Mouse (Mus musculus): Measurements from ENCODE around the gene 5031439G07Rik. TPM values are rescaled to one million over a fixed set of nuclear protein-coding genes. Genes with fewer than 3 reads are reported as not detected.

The 5031439G07Rik gene
- polyA plus RNA-seq, 1 experiment from 2014 or later, result 21.8 TPM

DNA sequence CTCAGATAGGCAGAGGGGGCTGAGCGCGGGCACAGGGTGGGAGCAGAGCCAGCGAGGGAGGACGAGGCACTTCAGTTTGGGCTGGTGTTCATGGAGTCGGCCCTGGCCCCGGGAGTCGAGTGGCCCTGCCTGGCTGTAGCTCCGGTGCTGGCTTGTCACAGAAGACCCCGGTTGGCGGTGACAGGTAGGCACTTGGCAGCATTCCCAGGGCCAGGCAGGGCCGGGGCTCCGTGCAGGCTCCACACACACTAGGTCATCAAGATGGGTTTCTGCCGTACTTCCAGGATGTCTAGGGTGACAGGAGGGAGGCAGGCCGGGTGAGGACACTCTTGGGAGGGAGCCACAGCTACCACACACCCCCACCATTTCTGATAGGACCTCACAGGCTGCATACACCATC lies 39.4 kb downstream of the 5031439G07Rik start:
- Histone ChIP-seq H3K36me3 (ENCODE audit: control insufficient read depth, insufficient read depth, low read length) (peaks cover 46% of the 10 kb centered on the region), H3K4me3 (ENCODE audit: low read depth, low read length) (no peak overlapping the region), H3K27ac (ENCODE audit: low read depth, low read length) (no peak overlapping the region), H3K9ac (replicated peaks; ENCODE audit: low read depth, low read length) (no peak overlapping the region), H3K9me3 (ENCODE audit: control insufficient read depth, low read length) (no peaks in the 10 kb centered on the region), H3K27me3 (ENCODE audit: control insufficient read depth, insufficient read depth, low read length) (no peaks in the 10 kb centered on the region), H3K4me1 (ENCODE audit: control insufficient read depth, insufficient read depth, low read length) (no peaks in the 10 kb centered on the region), H3K4me2 (ENCODE audit: low read depth, low read length) (no peak overlapping the region)
- 87% methylated on average over 14 of the region's 14 CpGs for WGBS
- ATAC-seq (ENCODE audit: low read depth), result no peak

DNA sequence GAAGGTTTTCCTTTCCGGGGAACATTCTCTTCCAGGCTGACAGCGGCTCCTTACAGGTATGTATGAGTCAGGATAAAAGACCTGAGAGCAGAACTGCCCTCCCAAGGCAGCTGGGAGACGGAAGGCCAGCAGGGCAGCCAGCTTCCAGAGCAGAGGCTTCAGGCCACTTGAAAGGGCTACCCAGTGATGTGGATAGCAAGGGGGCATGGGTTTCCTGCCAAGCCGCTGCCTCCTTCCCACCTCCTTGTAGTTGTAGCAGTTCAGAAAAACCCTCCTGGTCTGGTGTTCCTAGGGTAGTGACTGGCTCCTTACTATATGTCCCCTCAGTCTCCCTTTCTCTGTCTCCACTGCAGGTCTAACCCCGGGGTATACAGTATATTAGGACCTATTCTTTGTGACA lies 44.0 kb downstream of the 5031439G07Rik start:
- H3K27ac ChIP-seq (ENCODE audit: low read depth, low read length), result no peak overlapping the region

DNA sequence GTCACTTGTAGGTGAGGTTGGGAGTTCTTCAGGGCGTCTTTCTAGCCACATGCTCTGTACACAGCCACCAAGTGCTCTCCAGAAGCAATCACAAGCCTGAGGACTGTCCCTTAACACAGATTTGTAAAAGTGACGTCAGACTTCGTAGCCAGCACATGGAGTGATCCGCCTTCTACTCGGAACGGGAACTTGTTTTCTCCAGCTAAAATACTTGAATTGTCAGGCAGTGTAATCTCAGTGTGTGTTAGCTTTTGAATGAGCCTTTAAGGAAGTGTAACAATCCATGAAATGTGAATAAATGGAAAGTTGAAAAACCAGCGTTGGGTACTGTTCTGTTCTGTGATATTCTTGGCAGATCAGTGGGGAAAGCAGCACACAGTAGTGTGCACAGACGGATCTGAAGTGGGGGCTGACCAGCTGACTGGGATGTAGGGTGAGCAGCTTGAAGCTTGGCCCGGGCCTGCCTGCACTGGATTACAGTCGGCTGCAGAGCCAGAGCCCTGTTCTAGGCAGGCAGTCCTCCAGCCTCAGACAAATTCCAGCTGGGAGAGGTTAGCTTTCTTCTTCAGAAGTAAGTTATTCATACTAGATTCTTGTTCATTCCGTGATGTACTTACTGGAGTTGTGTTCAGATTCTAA lies 45.6 kb downstream of the 5031439G07Rik start:
- no peak overlapping the region for H3K4me3 ChIP-seq (ENCODE audit: low read depth, low read length)
- H3K36me3 ChIP-seq (ENCODE audit: control insufficient read depth, insufficient read depth, low read length), result peaks cover 39% of the 10 kb centered on the region
- ATAC-seq (ENCODE audit: low read depth), result no peak
- H3K27me3 ChIP-seq (ENCODE audit: control insufficient read depth, insufficient read depth, low read length), result no peaks in the 10 kb centered on the region
- H3K4me1 ChIP-seq (ENCODE audit: control insufficient read depth, insufficient read depth, low read length), result no peaks in the 10 kb centered on the region
- WGBS, result 69% methylated on average over 11 of the region's 11 CpGs
- no peak overlapping the region for H3K9ac ChIP-seq (replicated peaks; ENCODE audit: low read depth, low read length)
- H3K9me3 ChIP-seq (ENCODE audit: control insufficient read depth, low read length), result no peaks in the 10 kb centered on the region
- no peak overlapping the region for H3K4me2 ChIP-seq (ENCODE audit: low read depth, low read length)
- no peak overlapping the region for H3K27ac ChIP-seq (ENCODE audit: low read depth, low read length)

More for the DNA sequence above, 44.0 kb downstream of the 5031439G07Rik start:
- Histone ChIP-seq H3K27me3 (ENCODE audit: control insufficient read depth, insufficient read depth, low read length) (no peaks in the 10 kb centered on the region), H3K9ac (replicated peaks; ENCODE audit: low read depth, low read length) (no peak overlapping the region), H3K4me2 (ENCODE audit: low read depth, low read length) (no peak overlapping the region), H3K4me1 (ENCODE audit: control insufficient read depth, insufficient read depth, low read length) (no peaks in the 10 kb centered on the region), H3K4me3 (ENCODE audit: low read depth, low read length) (no peak overlapping the region), H3K36me3 (ENCODE audit: control insufficient read depth, insufficient read depth, low read length) (peaks cover 31% of the 10 kb centered on the region), H3K9me3 (ENCODE audit: control insufficient read depth, low read length) (no peaks in the 10 kb centered on the region)
- no peak for ATAC-seq (ENCODE audit: low read depth)
- 82% methylated on average over 5 of the region's 5 CpGs for WGBS

DNA sequence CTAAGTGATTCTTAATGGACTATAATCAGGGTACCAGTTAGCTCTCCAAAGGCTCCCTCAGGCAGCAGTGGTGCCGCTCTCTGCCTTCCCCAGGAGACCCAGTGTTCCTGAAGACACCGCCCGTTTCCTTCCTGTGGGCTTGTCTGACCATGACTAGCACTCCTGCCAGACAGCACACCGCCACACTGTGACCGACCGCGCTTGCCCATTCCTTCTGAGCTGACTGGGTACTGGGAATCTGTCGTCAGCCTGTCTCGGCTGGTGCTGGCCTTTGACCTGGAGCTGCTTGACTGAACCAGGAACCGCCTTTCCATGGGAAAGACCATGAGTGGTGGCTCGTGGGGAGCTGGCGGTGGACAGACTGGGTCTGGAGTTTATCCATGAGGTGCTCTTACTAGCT lies 48.2 kb downstream of the 5031439G07Rik start:
- no peaks in the 10 kb centered on the region for H3K27me3 ChIP-seq (ENCODE audit: control insufficient read depth, insufficient read depth, low read length)
- H3K4me2 ChIP-seq (ENCODE audit: low read depth, low read length), result no peak overlapping the region
- no peaks in the 10 kb centered on the region for H3K9me3 ChIP-seq (ENCODE audit: control insufficient read depth, low read length)
- H3K36me3 ChIP-seq (ENCODE audit: control insufficient read depth, insufficient read depth, low read length), result peaks cover 62% of the 10 kb centered on the region
- ATAC-seq (ENCODE audit: low read depth), result no peak
- WGBS, result 82% methylated on average over 12 of the region's 12 CpGs
- no peak overlapping the region for H3K4me3 ChIP-seq (ENCODE audit: low read depth, low read length)
- H3K27ac ChIP-seq (ENCODE audit: low read depth, low read length), result no peak overlapping the region
- no peaks in the 10 kb centered on the region for H3K4me1 ChIP-seq (ENCODE audit: control insufficient read depth, insufficient read depth, low read length)
- no peak overlapping the region for H3K9ac ChIP-seq (replicated peaks; ENCODE audit: low read depth, low read length)

DNA sequence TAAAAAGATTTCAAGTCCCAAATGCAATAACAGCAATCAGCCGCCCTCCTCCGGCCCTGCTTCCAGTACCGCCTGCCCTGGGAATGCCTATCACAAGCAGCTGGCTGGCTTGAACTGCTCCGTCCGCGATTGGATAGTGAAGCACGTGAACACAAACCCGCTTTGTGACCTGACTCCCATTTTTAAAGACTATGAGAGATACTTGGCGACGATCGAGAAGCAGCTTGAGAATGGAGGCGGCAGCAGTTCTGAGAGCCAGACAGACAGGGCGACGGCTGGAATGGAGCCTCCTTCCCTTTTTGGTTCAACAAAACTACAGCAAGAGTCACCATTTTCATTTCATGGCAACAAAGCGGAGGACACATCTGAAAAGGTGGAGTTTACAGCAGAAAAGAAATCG lies 53.5 kb downstream of the 5031439G07Rik start:
- H3K36me3 ChIP-seq (ENCODE audit: control insufficient read depth, insufficient read depth, low read length), result peaks cover 71% of the 10 kb centered on the region
- no peaks in the 10 kb centered on the region for H3K9me3 ChIP-seq (ENCODE audit: control insufficient read depth, low read length)
- H3K4me1 ChIP-seq (ENCODE audit: control insufficient read depth, insufficient read depth, low read length), result no peaks in the 10 kb centered on the region
- no peak overlapping the region for H3K9ac ChIP-seq (replicated peaks; ENCODE audit: low read depth, low read length)
- no peak overlapping the region for H3K27ac ChIP-seq (ENCODE audit: low read depth, low read length)
- ATAC-seq (ENCODE audit: low read depth), result no peak
- H3K4me3 ChIP-seq (ENCODE audit: low read depth, low read length), result no peak overlapping the region
- no peak overlapping the region for H3K4me2 ChIP-seq (ENCODE audit: low read depth, low read length)
- H3K27me3 ChIP-seq (ENCODE audit: control insufficient read depth, insufficient read depth, low read length), result no peaks in the 10 kb centered on the region
- WGBS, result 90% methylated on average over 16 of the region's 16 CpGs

DNA sequence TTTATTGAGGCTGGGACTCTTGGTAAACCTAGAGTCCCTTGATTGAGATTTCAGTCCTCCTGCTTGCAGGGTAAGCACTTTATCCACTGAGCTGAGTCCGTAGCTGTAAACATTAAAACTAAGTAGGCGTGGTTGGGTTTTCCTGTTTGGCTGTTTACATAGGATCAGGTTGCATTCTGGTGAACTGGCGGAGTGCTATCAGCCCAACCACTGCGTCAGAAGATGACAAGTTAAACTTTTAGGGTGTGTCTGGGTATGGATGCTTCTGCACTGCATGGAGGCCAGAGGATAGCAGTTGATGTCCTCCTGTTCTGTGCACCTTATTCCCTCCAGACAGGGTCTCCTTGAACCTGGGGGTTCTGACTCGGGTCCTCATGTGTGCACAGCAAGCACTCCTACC lies 56.0 kb downstream of the 5031439G07Rik start:
- no peaks in the 10 kb centered on the region for H3K9me3 ChIP-seq (ENCODE audit: control insufficient read depth, low read length)
- no peak overlapping the region for H3K9ac ChIP-seq (replicated peaks; ENCODE audit: low read depth, low read length)
- no peaks in the 10 kb centered on the region for H3K27me3 ChIP-seq (ENCODE audit: control insufficient read depth, insufficient read depth, low read length)
- H3K27ac ChIP-seq (ENCODE audit: low read depth, low read length), result no peak overlapping the region
- H3K36me3 ChIP-seq (ENCODE audit: control insufficient read depth, insufficient read depth, low read length), result peaks cover 71% of the 10 kb centered on the region
- no peak overlapping the region for H3K4me2 ChIP-seq (ENCODE audit: low read depth, low read length)
- WGBS, result 82% methylated on average over 5 of the region's 5 CpGs
- H3K4me3 ChIP-seq (ENCODE audit: low read depth, low read length), result no peak overlapping the region
- no peaks in the 10 kb centered on the region for H3K4me1 ChIP-seq (ENCODE audit: control insufficient read depth, insufficient read depth, low read length)
- no peak for ATAC-seq (ENCODE audit: low read depth)

DNA sequence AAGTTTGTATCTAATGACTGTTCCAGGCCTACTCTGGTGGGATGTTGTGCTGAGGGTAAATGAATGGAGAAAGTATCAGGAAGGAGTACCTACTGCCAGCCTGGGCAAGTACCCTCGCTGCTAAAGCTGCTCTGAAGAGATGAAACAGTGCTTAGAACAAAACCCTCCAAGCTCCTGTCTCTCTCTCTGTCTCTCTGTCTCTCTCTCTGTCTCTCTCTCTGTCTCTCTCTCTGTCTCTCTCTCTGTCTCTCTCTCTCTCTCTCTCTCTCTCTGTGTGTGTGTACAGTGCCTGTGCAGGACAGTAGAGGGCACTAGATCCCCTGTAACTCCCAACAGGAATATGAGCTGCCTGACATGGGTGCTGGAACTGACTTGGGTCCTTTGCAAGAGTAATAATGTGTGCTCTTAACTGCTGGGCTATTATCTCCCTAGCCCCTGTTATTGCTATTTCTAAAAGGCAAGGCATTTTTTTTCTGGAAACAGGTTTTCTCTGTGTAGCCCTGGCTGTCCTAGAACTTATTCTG lies 62.8 kb downstream of the 5031439G07Rik start:
- Histone ChIP-seq H3K4me3 (ENCODE audit: low read depth, low read length) (peak overlapping the region; percentile 96; the same call in 1 of the 2 replicates), H3K9ac (replicated peaks; ENCODE audit: low read depth, low read length) (no peak overlapping the region)
- ATAC-seq (ENCODE audit: low read depth), result no peak

DNA sequence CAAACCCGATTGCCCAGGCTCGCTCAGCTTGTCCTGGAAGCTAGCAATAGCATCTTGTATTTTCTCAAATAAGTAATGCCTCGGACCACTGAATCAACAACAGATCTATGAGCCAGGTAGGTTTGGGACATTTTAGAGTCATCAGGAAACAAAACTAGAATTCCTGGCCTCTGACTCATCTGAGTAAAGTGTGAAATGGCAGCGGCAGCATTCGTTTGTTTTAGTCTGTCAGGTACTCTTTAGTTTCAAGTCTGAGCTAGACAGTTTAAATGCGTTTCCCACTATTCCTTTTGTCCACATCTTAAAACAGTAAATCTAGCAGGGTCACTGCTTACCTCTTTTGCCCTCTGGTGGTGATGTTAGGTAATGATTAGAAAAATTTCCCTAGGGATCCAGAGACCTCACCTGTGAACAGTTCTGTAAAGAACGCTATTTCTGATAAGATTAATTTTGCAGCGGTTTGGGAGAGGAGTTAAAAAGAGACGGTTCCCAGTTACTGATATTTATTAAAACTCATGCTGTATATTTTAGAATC lies 63.5 kb downstream of the 5031439G07Rik start:
- peak overlapping the region; percentile 68 for H3K4me2 ChIP-seq (ENCODE audit: low read depth, low read length)
- H3K9me3 ChIP-seq (ENCODE audit: control insufficient read depth, low read length), result no peaks in the 10 kb centered on the region
- H3K4me3 ChIP-seq (ENCODE audit: low read depth, low read length), result peak overlapping the region; percentile 96
- H3K27me3 ChIP-seq (ENCODE audit: control insufficient read depth, insufficient read depth, low read length), result no peaks in the 10 kb centered on the region
- 16% methylated on average over 9 of the region's 9 CpGs for WGBS
- peak overlapping the region; percentile 91; the same call in 1 of the 2 replicates for H3K9ac ChIP-seq (replicated peaks; ENCODE audit: low read depth, low read length)
- peaks cover 23% of the 10 kb centered on the region for H3K4me1 ChIP-seq (ENCODE audit: control insufficient read depth, insufficient read depth, low read length)
- peaks cover 26% of the 10 kb centered on the region for H3K36me3 ChIP-seq (ENCODE audit: control insufficient read depth, insufficient read depth, low read length)
- no peak overlapping the region for H3K27ac ChIP-seq (ENCODE audit: low read depth, low read length)
- no peak for ATAC-seq (ENCODE audit: low read depth)

More for the DNA sequence above, 62.8 kb downstream of the 5031439G07Rik start:
- Histone ChIP-seq H3K4me2 (ENCODE audit: low read depth, low read length) (peak overlapping the region; percentile 68), H3K27ac (ENCODE audit: low read depth, low read length) (no peak overlapping the region), H3K27me3 (ENCODE audit: control insufficient read depth, insufficient read depth, low read length) (no peaks in the 10 kb centered on the region), H3K4me1 (ENCODE audit: control insufficient read depth, insufficient read depth, low read length) (peaks cover 23% of the 10 kb centered on the region), H3K36me3 (ENCODE audit: control insufficient read depth, insufficient read depth, low read length) (peaks cover 33% of the 10 kb centered on the region), H3K9me3 (ENCODE audit: control insufficient read depth, low read length) (no peaks in the 10 kb centered on the region)
- 56% methylated on average over 1 of the region's 1 CpGs for WGBS

DNA sequence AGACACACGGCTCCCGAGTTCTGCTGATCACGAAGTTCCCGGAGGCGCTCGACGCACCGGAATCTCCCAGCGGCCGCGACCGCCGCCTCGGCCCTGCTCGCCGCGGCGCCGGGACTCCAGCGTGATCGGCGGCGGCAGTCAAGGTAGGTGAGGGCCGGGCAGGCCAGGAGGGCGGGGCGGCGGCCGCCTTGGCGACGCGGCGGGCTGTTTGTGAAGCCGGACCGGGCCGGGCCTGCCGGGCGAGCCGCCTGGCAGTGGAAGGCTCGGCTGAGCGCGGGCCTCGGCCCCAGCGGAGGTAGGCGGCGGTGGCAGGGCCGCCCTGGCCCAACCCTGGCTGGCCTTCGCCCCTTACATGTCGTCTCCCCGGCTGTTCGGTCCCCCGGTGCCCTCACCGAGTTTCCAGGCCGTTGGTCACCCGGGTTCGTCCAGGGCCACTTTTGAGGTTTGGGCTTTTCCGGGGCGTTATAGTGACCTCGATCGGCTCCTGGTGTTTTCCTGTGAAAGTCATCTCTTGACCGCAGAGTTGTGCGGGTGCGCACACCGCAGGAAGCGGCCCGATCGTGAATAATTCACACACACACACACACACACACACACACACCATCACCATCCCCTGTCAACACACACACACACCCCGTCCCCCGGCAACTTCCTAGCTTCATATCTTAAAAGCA lies 64.7 kb downstream of the 5031439G07Rik start:
- no peaks in the 10 kb centered on the region for H3K27me3 ChIP-seq (ENCODE audit: control insufficient read depth, insufficient read depth, low read length)
- H3K4me1 ChIP-seq (ENCODE audit: control insufficient read depth, insufficient read depth, low read length), result peaks cover 23% of the 10 kb centered on the region
- peak overlapping the region; percentile 93 for H3K27ac ChIP-seq (ENCODE audit: low read depth, low read length)
- peak overlapping the region; percentile 91 for H3K9ac ChIP-seq (replicated peaks; ENCODE audit: low read depth, low read length)
- H3K4me2 ChIP-seq (ENCODE audit: low read depth, low read length), result peak overlapping the region; percentile 68
- H3K36me3 ChIP-seq (ENCODE audit: control insufficient read depth, insufficient read depth, low read length), result peaks cover 14% of the 10 kb centered on the region
- no peaks in the 10 kb centered on the region for H3K9me3 ChIP-seq (ENCODE audit: control insufficient read depth, low read length)
- WGBS, result under 1% methylated on average over 60 of the region's 68 CpGs
- H3K4me3 ChIP-seq (ENCODE audit: low read depth, low read length), result peak overlapping the region; percentile 96
- peak; percentile 75 for ATAC-seq (ENCODE audit: low read depth)

Measured in neural tube, embryonic 14.5 days (tissue).